Mouse (Mus musculus) forebrain, postnatal 0 days (tissue): ENCODE results near the gene Asz1. TPM values are rescaled to one million over a fixed set of nuclear protein-coding genes. Genes with fewer than 3 reads are reported as not detected.

Experiments used
- ATAC-seq: fragments of 200-750 bp; cut with Nextera tagmentation; 2 replicates; pipeline ENCODE4 v1.8.0; 2017; ENCODE audit warnings: mild to moderate bottlenecking, moderate library complexity
- DNase-seq: peaks from one replicate; pipeline ENCODE4 v3.0.0-alpha.2; 2015
- H3K27ac ChIP-seq: fragments of 300-500 bp; sonication (generic); 2 replicates; pipeline ENCODE4 v1.5.1; 2014; ENCODE audit warnings: low read depth, mild to moderate bottlenecking, antibody characterized with exemption, low read length, moderate library complexity, mixed read lengths
- H3K27me3 ChIP-seq: fragments of 300-500 bp; sonication (generic); 2 replicates; pipeline ENCODE4 v1.6.1; 2014; ENCODE audit warnings: mild to moderate bottlenecking, low read length, mixed read lengths; ENCODE audit not compliant: insufficient read depth
- H3K36me3 ChIP-seq: fragments of 300-500 bp; sonication (generic); 2 replicates; pipeline ENCODE4 v1.6.1; 2014; ENCODE audit warnings: mild to moderate bottlenecking, moderate library complexity; ENCODE audit not compliant: insufficient read depth
- H3K4me1 ChIP-seq: fragments of 300-500 bp; sonication (generic); 2 replicates; pipeline ENCODE4 v1.6.1; 2014; ENCODE audit warnings: antibody characterized with exemption; ENCODE audit not compliant: insufficient read depth
- H3K4me2 ChIP-seq: fragments of 300-500 bp; sonication (generic); 2 replicates; pipeline ENCODE4 v1.6.1; 2014; ENCODE audit warnings: low read depth, mild to moderate bottlenecking, moderate library complexity
- H3K4me3 ChIP-seq: fragments of 300-500 bp; sonication (generic); 2 replicates; pipeline ENCODE4 v1.5.1; 2014; ENCODE audit warnings: low read depth, low read length, mixed read lengths
- H3K9ac ChIP-seq: fragments of 300-500 bp; sonication (generic); 2 replicates; pipeline ENCODE4 v1.6.1; 2014; ENCODE audit warnings: mild to moderate bottlenecking
- H3K9me3 ChIP-seq: fragments of 300-500 bp; sonication (generic); 2 replicates; pipeline ENCODE4 v1.6.1; 2016; ENCODE audit warnings: low read length
- CTCF ChIP-seq: sonication (generic); IDR thresholded peaks from 2 replicates; pipeline ENCODE4 v1.5.1; 2016; ENCODE audit warnings: antibody characterized with exemption, control low read depth, low read depth
- WGBS: fragments of 180-500 bp; shearing (Covaris S2); extraction: QIAGEN DNeasy Blood & Tissue Kit; methylation state at CpG from one replicate; pipeline ENCODE4 v1.1.7; 2014; 5-methylcytosine and 5-hydroxymethylcytosine counted together
- polyA plus RNA-seq: library from polyadenylated mRNA; unstranded; fragments of >200 nt; fragmentation: Nextera tagmentation; extraction: Ambion mirVana; gene quantifications from 2 replicates; pipeline ENCODE4 v1.2.1, GENCODE M21; 2015
- total RNA-seq: library from RNA; depleted of rRNA; stranded (reverse); fragments of >200 nt; gene quantifications from 2 replicates; pipeline ENCODE4 v1.2.3, GENCODE M21; 2014

The Asz1 gene
- total and polyA plus RNA-seq, 2 experiments from 2014 or later = not detected

- H3K4me2 ChIP-seq = no peak overlapping the region
- no peak for ATAC-seq
Measured at GRCm38 (mm10) chr6:18043172-18043571, 65.7 kb downstream of the Asz1 start.

DNA sequence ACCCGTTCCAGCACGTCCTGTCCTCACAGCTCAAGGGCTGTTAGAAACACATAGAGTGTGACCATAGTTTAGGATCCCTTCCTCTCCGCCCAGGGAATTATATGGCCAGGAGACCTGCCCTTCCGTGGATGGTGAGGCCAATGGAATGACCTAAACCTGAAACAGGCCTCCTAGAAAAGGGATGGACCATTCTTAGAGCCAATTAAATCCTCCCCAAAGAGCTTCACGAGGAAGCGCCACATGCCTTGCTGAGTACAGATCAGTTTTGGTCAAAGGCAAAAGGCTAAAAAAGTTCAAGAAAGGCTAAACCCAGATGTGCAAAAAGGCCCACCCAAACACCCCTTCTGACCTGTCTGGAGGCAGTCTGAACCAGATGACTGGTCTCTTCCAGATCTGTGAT, 76.6 kb downstream of the Asz1 start:
- Histone ChIP-seq H3K27me3 (peaks cover 14% of the 10 kb centered on the region), H3K4me2 (peak overlapping the region; percentile 92), H3K36me3 (no peaks in the 10 kb centered on the region), H3K4me1 (0 out of 2 replicates have a peak, but pooled peaks cover 21% of the 10 kb centered on the region), H3K9ac (no peak overlapping the region), H3K27ac (no peak overlapping the region), H3K4me3 (peak overlapping the region; percentile 41; the same call in 1 of the 2 replicates), H3K9me3 (no peaks in the 10 kb centered on the region)
- WGBS = 21% methylated on average over 6 of the region's 6 CpGs
- TF ChIP-seq CTCF = no peak
- DNase-seq = no peak
- ATAC-seq = no peak

More at GRCm38 (mm10) chr6:18043172-18043571, 65.7 kb downstream of the Asz1 start:
- no peaks in the 10 kb centered on the region for H3K36me3 ChIP-seq
- no peaks in the 10 kb centered on the region for H3K9me3 ChIP-seq
- no peak for TF ChIP-seq CTCF
- H3K9ac ChIP-seq = no peak overlapping the region
- 82% methylated on average over 5 of the region's 5 CpGs for whole genome bisulfite sequencing
- no peaks in the 10 kb centered on the region for H3K27me3 ChIP-seq
- H3K4me3 ChIP-seq = no peak overlapping the region
- H3K27ac ChIP-seq = no peak overlapping the region
- H3K4me1 ChIP-seq = no peaks in the 10 kb centered on the region
- no peak for DNase-seq

DNA sequence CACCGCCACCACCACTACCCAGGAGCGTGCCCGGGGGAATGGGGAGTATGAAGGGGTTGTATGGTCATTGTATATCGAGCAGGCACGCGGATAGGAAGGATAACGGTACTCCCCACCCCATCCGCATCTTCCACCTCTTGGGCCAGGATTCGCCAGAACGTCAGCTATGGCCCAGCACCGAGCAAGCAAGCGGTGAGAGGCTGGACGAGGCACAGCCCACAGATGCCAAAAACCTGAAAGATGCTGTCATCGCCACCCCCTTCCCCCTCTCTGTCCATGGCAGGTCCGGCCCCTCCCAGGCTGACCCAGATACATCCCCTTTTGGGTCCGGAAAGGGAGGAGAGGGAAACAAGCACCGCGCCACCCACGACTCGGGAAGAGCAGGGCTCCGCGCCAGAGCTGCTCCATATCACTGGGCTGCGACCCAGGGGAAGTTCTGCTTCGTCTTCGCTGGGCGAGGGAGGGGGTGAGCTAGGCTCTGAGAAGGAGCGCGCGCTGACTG, 77.3 kb downstream of the Asz1 start:
- H3K36me3 ChIP-seq = no peaks in the 10 kb centered on the region
- DNase-seq (peak; percentile 43), ATAC-seq (peak; percentile 60)
- peak overlapping the region; percentile 92 for H3K4me2 ChIP-seq
- no peak for TF ChIP-seq CTCF
- peaks cover 14% of the 10 kb centered on the region for H3K27me3 ChIP-seq
- 1% methylated on average over 29 of the region's 29 CpGs for WGBS
- H3K4me1 ChIP-seq = 0 out of 2 replicates have a peak, but pooled peaks cover 21% of the 10 kb centered on the region
- H3K4me3 ChIP-seq = peak overlapping the region; percentile 41
- H3K27ac ChIP-seq = no peak overlapping the region
- H3K9ac ChIP-seq = peak overlapping the region; percentile 39; the same call in 1 of the 2 replicates
- no peaks in the 10 kb centered on the region for H3K9me3 ChIP-seq

DNA sequence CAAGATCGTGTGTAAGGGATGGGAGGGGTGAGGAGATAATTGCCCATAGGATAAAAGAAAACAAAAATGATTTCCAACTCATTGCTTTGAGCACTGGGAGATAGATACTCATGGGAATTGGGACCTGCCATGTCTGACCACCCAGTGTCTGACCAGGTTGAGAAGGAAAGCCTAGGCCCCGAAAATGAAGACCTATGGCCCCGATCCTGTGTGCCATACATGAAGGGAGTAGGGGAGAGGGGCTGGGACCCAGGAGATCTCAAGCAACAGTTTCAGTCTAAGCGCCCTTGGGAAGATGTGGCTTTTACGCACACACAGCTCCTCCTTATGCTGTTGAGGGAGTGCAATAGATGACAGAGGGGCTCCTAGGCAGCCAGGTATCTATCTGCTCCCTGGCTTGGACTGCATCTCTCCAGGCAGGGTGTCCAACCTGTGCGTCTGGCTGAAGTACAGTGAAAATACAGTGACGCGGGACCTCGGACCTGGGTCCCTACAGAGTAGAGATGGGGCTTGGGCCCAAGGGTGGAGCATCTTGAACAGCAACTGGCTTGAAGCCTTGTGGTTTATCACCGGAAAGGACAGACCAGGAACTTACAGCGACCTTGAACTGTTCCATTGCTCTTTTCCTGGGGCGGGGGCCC, 77.9 kb downstream of the Asz1 start:
- H3K27ac ChIP-seq = no peak overlapping the region
- H3K9ac ChIP-seq = peak overlapping the region; percentile 39; the same call in 1 of the 2 replicates
- 10% methylated on average over 12 of the region's 12 CpGs for WGBS
- no peaks in the 10 kb centered on the region for H3K36me3 ChIP-seq
- H3K4me3 ChIP-seq = peak overlapping the region; percentile 41
- H3K4me1 ChIP-seq = 0 out of 2 replicates have a peak, but pooled peaks cover 21% of the 10 kb centered on the region
- TF ChIP-seq CTCF = no peak
- H3K4me2 ChIP-seq = peak overlapping the region; percentile 92
- H3K27me3 ChIP-seq = peaks cover 14% of the 10 kb centered on the region
- DNase-seq = peak; percentile 14
- peak; percentile 32 for ATAC-seq
- H3K9me3 ChIP-seq = no peaks in the 10 kb centered on the region

GRCm38 (mm10) chr6:18029746-18030656, 78.9 kb downstream of the Asz1 start, which contains the start of gene Wnt2:
Wnt2 (minus strand) TSS chr6:18030585.
- DNase-seq (peak; percentile 55), ATAC-seq (peak; percentile 71)
- no peaks in the 10 kb centered on the region for H3K9me3 ChIP-seq
- WGBS = 2% methylated on average over 47 of the region's 47 CpGs
- no peak for TF ChIP-seq CTCF
- no peak within 1 kb of the TSS for H3K27ac ChIP-seq
- H3K9ac ChIP-seq = peak within 1 kb of the TSS; percentile 39; the same call in 1 of the 2 replicates
- peaks cover 14% of the 10 kb centered on the region for H3K27me3 ChIP-seq
- H3K4me3 ChIP-seq = peak within 1 kb of the TSS; percentile 41
- no peaks in the 10 kb centered on the region for H3K36me3 ChIP-seq
- peak within 1 kb of the TSS; percentile 92 for H3K4me2 ChIP-seq
- H3K4me1 ChIP-seq = 0 out of 2 replicates have a peak, but pooled peaks cover 21% of the 10 kb centered on the region

GRCm38 (mm10) chr6:18024133-18024794, 84.6 kb downstream of the Asz1 start:
- no peaks in the 10 kb centered on the region for H3K4me1 ChIP-seq
- DNase-seq = no peak
- H3K36me3 ChIP-seq = no peaks in the 10 kb centered on the region
- H3K4me3 ChIP-seq = no peak overlapping the region
- no peaks in the 10 kb centered on the region for H3K9me3 ChIP-seq
- H3K27me3 ChIP-seq = no peaks in the 10 kb centered on the region
- 83% methylated on average over 8 of the region's 8 CpGs for WGBS
- no peak overlapping the region for H3K4me2 ChIP-seq
- H3K27ac ChIP-seq = no peak overlapping the region
- ATAC-seq = no peak
- no peak for TF ChIP-seq CTCF
- H3K9ac ChIP-seq = no peak overlapping the region
